Mouse (Mus musculus) brain, embryonic 14.5 days (tissue): ENCODE results near the gene Pheta1.

Experiments
- CTCF ChIP-seq: fragments of 200-500 bp; IDR thresholded peaks from 2 replicates; pipeline ENCODE4 v1.5.1; 2012; ENCODE audit warnings: inconsistent platforms, mild to moderate bottlenecking, moderate library complexity, borderline replicate concordance; ENCODE audit not compliant: insufficient read depth, insufficient read length; ENCODE audit errors: extremely low read depth
- POLR2A ChIP-seq: fragments of 200-500 bp; IDR thresholded peaks from 2 replicates; pipeline ENCODE4 v1.6.1; 2012; ENCODE audit warnings: mild to moderate bottlenecking, inconsistent platforms, borderline replicate concordance; ENCODE audit not compliant: poor library complexity, insufficient read depth, insufficient read length, severe bottlenecking; ENCODE audit errors: extremely low read depth

DNA sequence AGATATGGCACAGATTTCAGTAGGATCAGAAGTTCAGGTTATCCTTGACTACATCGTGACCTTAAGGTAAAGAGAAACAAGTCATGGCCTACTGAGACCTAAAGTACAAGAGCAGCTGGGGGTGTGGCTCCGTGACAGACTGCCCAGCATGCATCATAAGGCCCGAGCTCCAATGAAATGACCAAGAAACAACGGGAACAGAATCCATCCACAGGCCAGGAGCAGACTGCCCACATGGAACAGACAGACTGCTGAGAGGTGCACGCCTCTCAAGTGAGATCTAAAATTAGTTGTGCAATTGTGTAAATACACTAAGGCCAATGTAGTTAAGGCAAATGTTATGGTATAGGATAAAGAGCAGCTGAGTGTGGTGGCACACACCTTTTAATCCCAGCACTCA, 27.2 kb upstream of the Pheta1 start:
- no peak for TF ChIP-seq CTCF
- TF ChIP-seq POLR2A = no peak
